Mouse (Mus musculus) macrophage (primary cell): ENCODE results near the gene Ccdc51. TPM values are rescaled to one million over a fixed set of nuclear protein-coding genes. Genes with fewer than 3 reads are reported as not detected.
A peak's percentile ranks its signal among the peaks of the same experiment; 100 is the strongest.
"Not testable (repeated sequence)": the region's sequence is repeated elsewhere in the genome, so short reads cannot be mapped to it uniquely, and the experiment has no call there.

ENCODE experiments used
- H3K27ac ChIP-seq: fragments of 350-480 bp; formaldehyde crosslinking; 2 replicates; pipeline ENCODE4 v1.9.0; 2021
- H3K36me3 ChIP-seq: fragments of 350-480 bp; formaldehyde crosslinking; 2 replicates; pipeline ENCODE4 v1.9.0; 2021; ENCODE audit errors: inconsistent target
- H3K4me3 ChIP-seq: fragments of 350-480 bp; formaldehyde crosslinking; 2 replicates; pipeline ENCODE4 v1.9.0; 2021; ENCODE audit errors: inconsistent target
- H3K79me2 ChIP-seq: fragments of 350-480 bp; formaldehyde crosslinking; 2 replicates; pipeline ENCODE4 v1.9.0; 2021; ENCODE audit errors: inconsistent target
- WGBS: methylation state at CpG from one replicate; pipeline ENCODE4 v1.1.7; 2026; ENCODE audit warnings: inconsistent platforms; ENCODE audit not compliant: missing documents; 5-methylcytosine and 5-hydroxymethylcytosine counted together
- polyA plus RNA-seq: library from polyadenylated mRNA; stranded (reverse); fragments of 250-400 nt; gene quantifications from 3 replicates; pipeline ENCODE4 v1.2.4, GENCODE M21; 2018; ENCODE audit warnings: inconsistent platforms

The Ccdc51 gene
- polyA plus RNA-seq, 1 experiment from 2014 or later: 2.5 TPM

DNA sequence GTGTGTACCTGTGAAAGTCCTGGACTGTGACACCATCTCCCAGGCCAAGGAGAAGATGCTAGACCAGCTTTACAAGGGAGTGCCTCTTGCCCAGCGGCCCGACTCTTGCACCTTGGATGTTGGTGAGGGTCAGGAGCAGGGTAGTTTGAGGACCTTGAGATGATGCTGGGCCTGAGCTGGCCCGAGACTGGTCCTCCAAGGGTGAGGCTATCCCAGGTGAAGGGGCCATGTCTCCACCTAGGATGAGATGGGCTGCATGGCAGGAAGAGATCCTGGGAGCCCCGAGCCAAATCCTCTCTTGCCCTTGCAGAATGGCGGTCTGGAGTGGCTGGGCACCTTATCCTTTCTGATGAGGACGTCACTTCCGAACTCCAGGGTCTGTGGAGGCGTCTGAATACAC, 31.0 kb downstream of the Ccdc51 start:
- no peaks in the 10 kb centered on the region for H3K79me2 ChIP-seq
- H3K27ac ChIP-seq: no peak overlapping the region
- 95% methylated on average over 8 of the region's 8 CpGs for WGBS
- no peaks in the 10 kb centered on the region for H3K36me3 ChIP-seq
- no peak overlapping the region for H3K4me3 ChIP-seq

GRCm38 (mm10) chr9:109114276-109114675, 32.0 kb downstream of the Ccdc51 start:
- Histone ChIP-seq H3K79me2 (no peaks in the 10 kb centered on the region), H3K36me3 (no peaks in the 10 kb centered on the region), H3K4me3 (no peak overlapping the region), H3K27ac (no peak overlapping the region)
- WGBS: 92% methylated on average over 11 of the region's 11 CpGs

DNA sequence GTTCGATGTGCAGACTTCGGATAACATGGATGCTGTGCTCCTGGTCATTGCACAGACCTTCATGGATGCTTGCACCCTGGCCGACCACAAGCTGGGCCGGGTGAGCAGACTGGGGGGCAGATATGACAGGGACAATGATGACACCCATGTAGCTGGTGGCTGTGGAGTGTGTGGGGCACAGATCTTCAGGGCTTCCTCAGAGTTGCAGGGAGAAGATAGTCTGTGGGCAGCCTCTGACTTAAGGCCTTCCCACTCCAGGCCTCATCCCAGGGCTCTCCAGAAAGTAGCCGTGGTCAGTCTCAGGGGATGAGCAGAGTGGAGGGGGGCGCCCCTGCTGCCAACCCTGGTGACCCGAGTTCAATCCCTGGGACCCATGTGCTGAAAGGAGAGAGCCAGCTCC, 32.6 kb downstream of the Ccdc51 start:
- Histone ChIP-seq H3K36me3 (no peaks in the 10 kb centered on the region), H3K79me2 (no peaks in the 10 kb centered on the region), H3K27ac (no peak overlapping the region), H3K4me3 (no peak overlapping the region)
- 94% methylated on average over 7 of the region's 7 CpGs for WGBS

GRCm38 (mm10) chr9:109116205-109116604, 33.9 kb downstream of the Ccdc51 start:
- Histone ChIP-seq H3K4me3 (no peak overlapping the region), H3K79me2 (no peaks in the 10 kb centered on the region), H3K36me3 (no peaks in the 10 kb centered on the region), H3K27ac (no peak overlapping the region)
- WGBS: 99% methylated on average over 10 of the region's 10 CpGs

- Histone ChIP-seq H3K36me3 (no peaks in the 10 kb centered on the region), H3K27ac (peak overlapping the region; percentile 10; the same call in 1 of the 2 replicates), H3K79me2 (no peaks in the 10 kb centered on the region), H3K4me3 (no peak overlapping the region)
- WGBS: 63% methylated on average over 4 of the region's 4 CpGs
Measured at GRCm38 (mm10) chr9:109118106-109118505, 35.8 kb downstream of the Ccdc51 start.

GRCm38 (mm10) chr9:109119571-109119970, 37.3 kb downstream of the Ccdc51 start:
- Histone ChIP-seq H3K36me3 (no peaks in the 10 kb centered on the region), H3K79me2 (no peaks in the 10 kb centered on the region), H3K4me3 (no peak overlapping the region), H3K27ac (no peak overlapping the region)
- 87% methylated on average over 9 of the region's 9 CpGs for WGBS

GRCm38 (mm10) chr9:109120956-109121355, 38.7 kb downstream of the Ccdc51 start:
- WGBS: 94% methylated on average over 6 of the region's 6 CpGs
- Histone ChIP-seq H3K79me2 (no peaks in the 10 kb centered on the region), H3K4me3 (no peak overlapping the region), H3K27ac (no peak overlapping the region), H3K36me3 (no peaks in the 10 kb centered on the region)

DNA sequence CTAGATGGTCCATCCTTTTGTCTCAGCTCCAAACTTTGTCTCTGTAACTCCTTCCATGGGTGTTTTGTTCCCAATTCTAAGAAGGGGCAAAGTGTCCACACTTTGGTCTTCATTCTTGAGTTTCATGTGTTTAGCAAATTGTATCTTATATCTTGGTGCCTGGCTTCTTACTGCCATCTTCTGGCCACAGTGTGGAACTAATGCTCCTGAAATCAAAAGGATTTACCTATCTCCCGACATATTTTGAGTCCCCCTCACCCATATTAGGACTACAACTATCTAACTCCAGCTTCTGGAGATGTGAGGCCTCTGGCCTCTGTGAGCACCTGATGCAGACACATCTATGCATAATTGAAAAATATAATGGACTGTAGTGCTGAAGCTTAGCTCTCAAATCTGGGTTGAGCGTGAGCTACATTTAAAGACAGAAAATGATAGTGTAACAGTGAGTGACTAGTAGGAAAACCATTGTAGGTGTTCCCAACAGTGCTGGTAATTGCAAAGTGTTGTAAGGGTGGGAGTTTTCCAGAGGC, 40.3 kb downstream of the Ccdc51 start:
- no peak overlapping the region for H3K4me3 ChIP-seq
- no peak overlapping the region for H3K27ac ChIP-seq
- H3K36me3 ChIP-seq: no peaks in the 10 kb centered on the region
- WGBS: 41% methylated on average over 2 of the region's 2 CpGs
- no peaks in the 10 kb centered on the region for H3K79me2 ChIP-seq

- H3K79me2 ChIP-seq: no peaks in the 10 kb centered on the region
- H3K4me3 ChIP-seq: no peak overlapping the region
- no peak overlapping the region for H3K27ac ChIP-seq
- H3K36me3 ChIP-seq: no peaks in the 10 kb centered on the region
- WGBS: 31% methylated on average over 6 of the region's 6 CpGs
Measured at GRCm38 (mm10) chr9:109123266-109123665, 41.0 kb downstream of the Ccdc51 start.

GRCm38 (mm10) chr9:109124164-109124563, 41.9 kb downstream of the Ccdc51 start:
- Histone ChIP-seq H3K4me3 (no peak overlapping the region), H3K27ac (no peak overlapping the region), H3K79me2 (no peaks in the 10 kb centered on the region), H3K36me3 (no peaks in the 10 kb centered on the region)
- 85% methylated on average over 3 of the region's 3 CpGs for WGBS

DNA sequence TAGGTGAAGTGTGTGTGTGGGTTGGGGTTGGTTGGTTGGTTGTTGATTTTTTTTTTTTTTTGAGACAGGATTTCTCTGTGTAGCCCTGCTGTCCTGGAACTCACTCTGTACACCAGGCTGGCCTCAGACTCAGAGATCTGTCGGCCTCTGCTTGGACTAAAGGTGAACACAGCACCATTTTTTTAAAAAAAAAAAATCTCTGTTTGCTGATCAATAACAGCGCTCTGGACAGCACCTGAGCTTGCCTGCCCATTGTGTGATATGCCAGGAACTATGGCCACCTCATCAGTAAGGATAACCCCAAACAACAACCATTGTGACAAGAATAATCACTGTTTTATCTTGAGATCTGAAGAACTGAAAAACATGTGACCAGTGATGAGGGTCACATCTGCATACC, 42.8 kb downstream of the Ccdc51 start:
- Histone ChIP-seq H3K36me3 (no peaks in the 10 kb centered on the region), H3K4me3 (no peak overlapping the region), H3K27ac (no peak overlapping the region), H3K79me2 (no peaks in the 10 kb centered on the region)
- WGBS: 100% methylated on average over 2 of the region's 2 CpGs

DNA sequence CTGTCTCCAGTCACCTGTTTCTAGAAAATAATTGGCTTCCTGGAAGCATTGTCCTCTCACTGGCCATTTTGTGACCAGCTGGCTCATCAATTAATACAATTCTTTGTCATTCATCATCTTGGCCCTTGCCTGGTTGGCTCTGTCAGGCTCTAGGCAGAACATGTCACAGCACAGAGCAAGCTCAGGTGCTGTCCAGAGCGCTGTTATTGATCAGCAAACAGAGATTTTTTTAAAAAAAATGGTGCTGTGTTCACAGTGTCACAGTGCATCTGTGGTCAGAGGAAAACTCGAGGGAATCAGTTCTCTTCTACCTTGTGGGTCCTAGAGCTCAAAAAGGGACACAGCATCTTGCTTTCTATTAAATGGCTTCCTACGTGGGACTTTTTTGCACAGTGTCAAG, 43.2 kb downstream of the Ccdc51 start:
- Histone ChIP-seq H3K79me2 (no peaks in the 10 kb centered on the region), H3K4me3 (no peak overlapping the region), H3K36me3 (no peaks in the 10 kb centered on the region), H3K27ac (no peak overlapping the region)
- 76% methylated on average over 3 of the region's 3 CpGs for WGBS

GRCm38 (mm10) chr9:109127076-109127475, 44.8 kb downstream of the Ccdc51 start:
- Histone ChIP-seq H3K27ac (no peak overlapping the region), H3K4me3 (no peak overlapping the region), H3K79me2 (no peaks in the 10 kb centered on the region), H3K36me3 (no peaks in the 10 kb centered on the region)
- WGBS: 40% methylated on average over 1 of the region's 4 CpGs

DNA sequence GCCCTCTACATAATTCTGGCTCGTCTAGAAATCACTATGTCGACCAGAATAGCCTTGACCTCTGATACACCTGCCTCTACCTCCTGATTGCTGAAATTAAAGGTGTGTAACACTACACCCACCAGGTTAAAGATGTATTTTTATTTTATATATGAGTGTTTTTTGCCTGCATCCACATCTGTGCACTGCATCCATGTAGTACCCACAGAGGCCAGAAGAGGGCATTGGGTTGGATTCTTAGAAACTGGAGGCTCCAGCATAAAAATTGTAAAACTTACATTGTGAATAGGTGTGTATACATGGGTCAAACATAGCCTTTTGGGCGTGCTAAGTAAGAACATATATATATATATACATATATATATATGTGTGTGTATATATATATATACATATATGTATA, 45.9 kb downstream of the Ccdc51 start:
- Histone ChIP-seq H3K36me3 (no peaks in the 10 kb centered on the region), H3K27ac (no peak overlapping the region), H3K4me3 (no peak overlapping the region), H3K79me2 (no peaks in the 10 kb centered on the region)
- WGBS: 57% methylated on average over 2 of the region's 3 CpGs

GRCm38 (mm10) chr9:109130076-109130475, 47.8 kb downstream of the Ccdc51 start:
- WGBS: 81% methylated on average over 5 of the region's 5 CpGs
- Histone ChIP-seq H3K79me2 (no peaks in the 10 kb centered on the region), H3K4me3 (no peak overlapping the region), H3K36me3 (no peaks in the 10 kb centered on the region), H3K27ac (no peak overlapping the region)

DNA sequence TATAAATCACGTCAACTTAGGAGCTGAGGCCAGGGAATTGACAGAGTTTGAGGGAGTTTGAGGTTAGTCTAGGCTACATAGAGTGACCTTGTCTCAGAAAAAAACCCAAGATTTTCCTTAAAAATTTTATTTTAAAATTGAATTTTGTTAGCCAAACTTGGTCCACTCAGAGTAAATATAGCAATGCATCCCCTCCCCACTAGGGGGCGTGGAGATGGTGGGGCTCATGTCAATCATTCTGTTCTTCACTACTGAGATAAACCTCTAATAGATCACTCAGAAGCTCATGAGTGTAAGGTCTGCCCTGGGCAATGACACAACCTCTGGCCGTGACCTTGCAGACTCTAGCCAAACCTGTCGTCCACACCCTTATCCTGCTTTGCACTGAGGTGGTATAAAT, 58.1 kb downstream of the Ccdc51 start:
- H3K36me3 ChIP-seq, H3K27ac ChIP-seq, H3K79me2 ChIP-seq, H3K4me3 ChIP-seq: not testable (repeated sequence)
- 84% methylated on average over 3 of the region's 4 CpGs for WGBS
